Mouse (Mus musculus) intestine, postnatal 0 days (tissue): ENCODE results near the gene A430005L14Rik. TPM values are rescaled to one million over a fixed set of nuclear protein-coding genes. Genes with fewer than 3 reads are reported as not detected.

Source experiments
- ATAC-seq: fragments of 200-750 bp; cut with Nextera tagmentation; 2 replicates; pipeline ENCODE4 v1.8.0; 2017; ENCODE audit warnings: mild to moderate bottlenecking, moderate TSS enrichment, moderate library complexity
- H3K27ac ChIP-seq: fragments of 300-500 bp; sonication (generic); 2 replicates; pipeline ENCODE4 v1.5.1; 2014; ENCODE audit warnings: mild to moderate bottlenecking, low read depth, low read length, moderate library complexity
- H3K27me3 ChIP-seq: fragments of 300-500 bp; sonication (generic); replicated peaks from 2 replicates; pipeline ENCODE4 v1.6.1; 2014; ENCODE audit warnings: low read length, mixed read lengths; ENCODE audit not compliant: control insufficient read depth, insufficient read depth
- H3K36me3 ChIP-seq: fragments of 300-500 bp; sonication (generic); 2 replicates; pipeline ENCODE4 v1.6.1; 2014; ENCODE audit warnings: mild to moderate bottlenecking, moderate library complexity; ENCODE audit not compliant: control insufficient read depth, insufficient read depth
- H3K4me1 ChIP-seq: fragments of 300-500 bp; sonication (generic); replicated peaks from 2 replicates; pipeline ENCODE4 v1.6.1; 2014; ENCODE audit warnings: antibody characterized with exemption, low read length, mixed read lengths; ENCODE audit not compliant: control insufficient read depth, insufficient read depth
- H3K4me2 ChIP-seq: fragments of 300-500 bp; sonication (generic); replicated peaks from 2 replicates; pipeline ENCODE4 v1.6.1; 2014; ENCODE audit warnings: low read depth, mild to moderate bottlenecking, moderate library complexity
- H3K4me3 ChIP-seq: fragments of 300-500 bp; sonication (generic); 2 replicates; pipeline ENCODE4 v1.5.1; 2014; ENCODE audit warnings: low read depth, low read length
- H3K9ac ChIP-seq: fragments of 300-500 bp; sonication (generic); 2 replicates; pipeline ENCODE4 v1.6.1; 2014; ENCODE audit warnings: mild to moderate bottlenecking, low read depth, low read length
- H3K9me3 ChIP-seq: fragments of 300-500 bp; sonication (generic); 2 replicates; pipeline ENCODE4 v1.6.1; 2016; ENCODE audit warnings: mixed run types; ENCODE audit not compliant: control insufficient read depth
- CTCF ChIP-seq: sonication (generic); IDR thresholded peaks from 2 replicates; pipeline ENCODE4 v1.5.1; 2016; ENCODE audit warnings: low read depth, mild to moderate bottlenecking, control low read depth, antibody characterized with exemption, moderate library complexity
- WGBS: fragments of 180-500 bp; shearing (Covaris S2); extraction: QIAGEN DNeasy Blood & Tissue Kit; methylation state at CpG from one replicate; pipeline ENCODE4 v1.1.7; 2014; 5-methylcytosine and 5-hydroxymethylcytosine counted together
- polyA plus RNA-seq: library from polyadenylated mRNA; unstranded; fragments of >200 nt; fragmentation: Nextera tagmentation; extraction: Ambion mirVana; gene quantifications from 2 replicates; pipeline ENCODE4 v1.2.1, GENCODE M21; 2015

Gene A430005L14Rik
- polyA plus RNA-seq, 1 experiment from 2014 or later: 62.6 TPM

DNA sequence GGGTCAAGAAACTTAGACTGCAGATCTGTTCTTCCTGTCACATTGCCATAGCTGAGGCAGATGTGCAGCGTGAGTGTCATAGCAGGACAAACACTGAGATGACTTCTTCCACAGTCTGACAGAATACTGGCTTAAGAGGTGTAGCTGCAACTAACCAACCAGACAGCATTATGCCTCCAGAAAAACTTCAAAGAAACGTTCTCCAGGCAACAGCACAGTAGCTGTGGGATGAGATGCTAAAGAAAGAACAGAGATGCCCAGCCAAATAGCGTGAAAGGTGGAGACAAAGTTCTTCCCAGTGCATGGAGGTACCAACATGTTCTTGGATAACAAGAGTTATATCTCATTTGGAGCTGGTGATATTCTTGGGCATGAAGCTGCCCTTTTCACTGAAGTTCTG is 5.9 kb upstream of the A430005L14Rik start:
- Histone ChIP-seq H3K4me1 (no peaks in the 10 kb centered on the region), H3K9ac (no peak overlapping the region), H3K27me3 (no peaks in the 10 kb centered on the region), H3K4me3 (no peak overlapping the region), H3K36me3 (no peaks in the 10 kb centered on the region), H3K9me3 (no peaks in the 10 kb centered on the region), H3K4me2 (no peak overlapping the region), H3K27ac (no peak overlapping the region)
- WGBS: 72% methylated on average over 3 of the region's 3 CpGs
- ATAC-seq: no peak
- no peak for TF ChIP-seq CTCF

DNA sequence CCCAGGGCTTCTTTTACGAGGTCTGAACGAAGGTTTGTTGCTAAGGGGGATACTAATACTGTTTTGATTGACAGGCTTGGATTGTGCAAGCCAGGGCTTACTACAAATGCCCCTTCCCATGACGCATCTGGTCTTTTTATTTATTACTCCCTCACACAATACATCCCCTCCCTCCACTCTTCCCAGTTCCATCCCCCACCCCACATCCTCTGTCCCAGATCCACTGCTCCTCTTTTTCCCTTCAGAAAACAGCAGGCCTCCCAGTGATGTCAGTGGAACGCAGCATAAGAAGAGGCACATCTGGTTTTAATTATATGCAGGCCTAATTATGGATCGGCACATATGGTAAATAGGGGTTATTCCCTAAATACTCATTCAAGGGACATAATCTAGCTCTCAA is 5.3 kb upstream of the A430005L14Rik start:
- H3K4me1 ChIP-seq: no peaks in the 10 kb centered on the region
- H3K36me3 ChIP-seq: no peaks in the 10 kb centered on the region
- H3K9ac ChIP-seq: no peak overlapping the region
- WGBS: 58% methylated on average over 5 of the region's 5 CpGs
- no peak overlapping the region for H3K4me3 ChIP-seq
- no peak overlapping the region for H3K27ac ChIP-seq
- no peak for ATAC-seq
- no peaks in the 10 kb centered on the region for H3K9me3 ChIP-seq
- H3K27me3 ChIP-seq: no peaks in the 10 kb centered on the region
- TF ChIP-seq CTCF: no peak
- H3K4me2 ChIP-seq: no peak overlapping the region

DNA sequence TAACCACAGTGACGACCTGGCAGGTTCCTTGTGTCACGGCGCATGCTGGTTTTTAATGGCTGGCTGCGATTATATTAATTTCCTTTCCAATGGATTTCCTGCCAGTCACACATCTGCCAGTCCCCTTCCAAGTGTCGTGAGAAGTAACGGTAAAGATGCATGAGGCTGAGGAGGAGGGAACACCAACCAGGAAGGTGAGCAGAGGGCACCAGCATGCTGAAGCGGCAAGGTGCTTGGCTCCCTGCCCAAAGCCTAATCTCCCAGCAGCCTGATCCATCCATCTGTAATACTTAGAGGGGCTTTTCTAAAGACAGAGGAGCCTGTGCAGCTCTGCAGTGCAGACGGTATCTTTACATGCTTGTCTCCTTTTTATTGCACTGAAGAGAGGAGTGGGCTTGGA is 1.4 kb upstream of the A430005L14Rik start:
- no peaks in the 10 kb centered on the region for H3K4me1 ChIP-seq
- WGBS: 75% methylated on average over 8 of the region's 8 CpGs
- no peaks in the 10 kb centered on the region for H3K9me3 ChIP-seq

DNA sequence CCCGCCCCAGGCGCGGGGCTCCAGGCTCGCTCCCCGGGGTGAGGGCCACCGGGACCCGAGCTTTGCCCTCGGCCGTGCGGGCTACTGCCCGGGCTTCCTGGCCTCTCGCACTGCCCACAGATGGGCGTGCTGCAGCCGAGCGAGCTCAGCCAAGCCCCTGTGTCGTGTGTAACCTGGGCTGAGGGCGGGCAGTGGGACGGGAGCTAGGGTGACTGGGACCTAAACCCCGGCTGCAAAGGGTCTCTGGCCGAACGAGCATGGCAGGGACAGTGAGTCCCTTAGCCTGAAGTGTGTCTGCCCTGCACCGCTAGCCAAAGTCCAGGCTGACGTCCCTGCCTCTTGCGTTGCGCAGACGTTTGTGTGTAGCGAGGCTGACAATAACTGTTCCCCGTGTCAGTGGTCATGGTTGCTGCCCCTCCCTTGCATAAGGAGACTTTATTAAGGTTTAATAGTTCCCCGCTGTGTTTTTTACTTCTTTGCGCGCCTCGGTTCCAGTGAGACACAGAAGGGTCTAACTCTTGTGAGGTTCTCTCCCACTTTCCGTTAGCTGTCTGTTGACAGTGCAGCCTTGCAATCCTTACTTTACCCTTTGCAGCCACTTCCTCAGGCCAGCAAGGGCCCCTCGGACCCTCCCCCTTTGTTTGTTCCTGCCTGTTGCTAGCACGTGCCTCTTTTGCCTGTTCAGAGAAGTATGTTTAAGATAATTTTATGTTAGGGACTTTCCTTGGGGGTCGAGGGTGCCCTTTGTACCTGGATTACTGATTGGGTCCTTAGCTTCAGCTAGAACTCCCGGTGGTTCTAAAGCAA is 610 bp downstream of the A430005L14Rik start:
- no peak for TF ChIP-seq CTCF
- H3K9ac ChIP-seq: peak overlapping the region; percentile 87
- no peaks in the 10 kb centered on the region for H3K9me3 ChIP-seq
- H3K27me3 ChIP-seq: no peaks in the 10 kb centered on the region
- peak overlapping the region; percentile 70 for H3K4me2 ChIP-seq
- peaks cover 31% of the 10 kb centered on the region for H3K36me3 ChIP-seq
- H3K27ac ChIP-seq: peak overlapping the region; percentile 97
- WGBS: under 1% methylated on average over 37 of the region's 37 CpGs
- H3K4me3 ChIP-seq: peak overlapping the region; percentile 65
- no peaks in the 10 kb centered on the region for H3K4me1 ChIP-seq
- peak; percentile 75 for ATAC-seq

More for the DNA sequence above, 1.4 kb upstream of the A430005L14Rik start:
- ATAC-seq: no peak
- H3K36me3 ChIP-seq: peaks cover 12% of the 10 kb centered on the region; the same call in 1 of the 2 replicates
- TF ChIP-seq CTCF: no peak
- no peak overlapping the region for H3K9ac ChIP-seq
- no peak overlapping the region for H3K4me2 ChIP-seq
- no peak overlapping the region for H3K27ac ChIP-seq
- no peak overlapping the region for H3K4me3 ChIP-seq
- no peaks in the 10 kb centered on the region for H3K27me3 ChIP-seq

DNA sequence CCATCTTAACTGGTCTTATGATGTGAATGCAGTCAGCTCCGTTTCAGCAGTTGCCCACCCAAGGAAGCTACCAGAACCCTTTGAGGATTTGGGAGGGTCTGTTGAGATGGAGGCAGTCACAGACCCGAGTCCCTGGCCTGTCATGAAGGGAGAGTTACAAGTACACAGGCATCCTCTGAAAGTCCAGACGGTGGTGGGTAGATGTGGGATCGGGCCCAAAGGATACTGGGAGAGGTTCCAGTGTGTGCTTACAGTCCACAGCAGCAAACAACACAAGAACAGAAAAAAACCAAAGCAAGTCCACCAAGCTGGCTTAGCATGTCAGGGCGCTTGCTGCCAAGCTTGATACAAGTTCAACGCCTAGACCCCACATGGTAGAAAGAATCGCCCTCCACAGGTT is 5.6 kb downstream of the A430005L14Rik start:
- no peak overlapping the region for H3K9ac ChIP-seq
- 85% methylated on average over 7 of the region's 7 CpGs for WGBS
- no peak overlapping the region for H3K4me2 ChIP-seq
- peaks cover 77% of the 10 kb centered on the region for H3K36me3 ChIP-seq
- H3K27me3 ChIP-seq: no peaks in the 10 kb centered on the region
- H3K27ac ChIP-seq: no peak overlapping the region
- no peaks in the 10 kb centered on the region for H3K4me1 ChIP-seq
- no peaks in the 10 kb centered on the region for H3K9me3 ChIP-seq
- no peak for TF ChIP-seq CTCF
- ATAC-seq: no peak
- H3K4me3 ChIP-seq: no peak overlapping the region

DNA sequence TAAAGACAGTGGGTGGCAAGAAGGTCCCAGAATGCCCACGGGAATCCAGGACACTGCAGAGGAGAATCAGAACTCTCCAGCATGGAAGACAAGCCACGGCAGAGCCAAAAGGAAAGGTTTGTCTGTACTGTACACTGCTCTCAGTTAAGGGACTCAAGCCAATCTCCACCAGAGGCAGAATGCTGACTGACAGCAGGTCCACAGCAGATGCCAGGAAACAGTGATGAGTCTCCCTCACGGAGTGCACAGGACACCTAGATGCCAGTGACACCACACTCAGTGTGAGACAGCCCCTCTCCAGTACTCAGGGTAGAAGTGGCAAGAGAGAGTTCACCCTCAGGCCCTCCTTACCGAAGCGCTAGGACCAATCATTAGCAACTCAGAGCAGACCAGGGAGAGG is 9.6 kb downstream of the A430005L14Rik start:
- H3K4me2 ChIP-seq: no peak overlapping the region
- TF ChIP-seq CTCF: no peak
- no peak overlapping the region for H3K9ac ChIP-seq
- H3K36me3 ChIP-seq: peaks cover 92% of the 10 kb centered on the region
- H3K4me1 ChIP-seq: no peaks in the 10 kb centered on the region
- H3K4me3 ChIP-seq: no peak overlapping the region
- H3K27ac ChIP-seq: no peak overlapping the region
- no peak for ATAC-seq
- no peaks in the 10 kb centered on the region for H3K27me3 ChIP-seq
- no peaks in the 10 kb centered on the region for H3K9me3 ChIP-seq
- 89% methylated on average over 5 of the region's 5 CpGs for WGBS
